Mouse (Mus musculus) layer of hippocampus, adult 11-12 months (tissue): ENCODE measurements around the gene Trpm2.
"Not testable (repeated sequence)": the region's sequence is repeated elsewhere in the genome, so short reads cannot be mapped to it uniquely, and the experiment has no call there.

ENCODE experiments used
- DNase-seq: peaks from one replicate; pipeline ENCODE4 v3.0.0; 2022; ENCODE audit warnings: low spot score

Gene Trpm2

DNA sequence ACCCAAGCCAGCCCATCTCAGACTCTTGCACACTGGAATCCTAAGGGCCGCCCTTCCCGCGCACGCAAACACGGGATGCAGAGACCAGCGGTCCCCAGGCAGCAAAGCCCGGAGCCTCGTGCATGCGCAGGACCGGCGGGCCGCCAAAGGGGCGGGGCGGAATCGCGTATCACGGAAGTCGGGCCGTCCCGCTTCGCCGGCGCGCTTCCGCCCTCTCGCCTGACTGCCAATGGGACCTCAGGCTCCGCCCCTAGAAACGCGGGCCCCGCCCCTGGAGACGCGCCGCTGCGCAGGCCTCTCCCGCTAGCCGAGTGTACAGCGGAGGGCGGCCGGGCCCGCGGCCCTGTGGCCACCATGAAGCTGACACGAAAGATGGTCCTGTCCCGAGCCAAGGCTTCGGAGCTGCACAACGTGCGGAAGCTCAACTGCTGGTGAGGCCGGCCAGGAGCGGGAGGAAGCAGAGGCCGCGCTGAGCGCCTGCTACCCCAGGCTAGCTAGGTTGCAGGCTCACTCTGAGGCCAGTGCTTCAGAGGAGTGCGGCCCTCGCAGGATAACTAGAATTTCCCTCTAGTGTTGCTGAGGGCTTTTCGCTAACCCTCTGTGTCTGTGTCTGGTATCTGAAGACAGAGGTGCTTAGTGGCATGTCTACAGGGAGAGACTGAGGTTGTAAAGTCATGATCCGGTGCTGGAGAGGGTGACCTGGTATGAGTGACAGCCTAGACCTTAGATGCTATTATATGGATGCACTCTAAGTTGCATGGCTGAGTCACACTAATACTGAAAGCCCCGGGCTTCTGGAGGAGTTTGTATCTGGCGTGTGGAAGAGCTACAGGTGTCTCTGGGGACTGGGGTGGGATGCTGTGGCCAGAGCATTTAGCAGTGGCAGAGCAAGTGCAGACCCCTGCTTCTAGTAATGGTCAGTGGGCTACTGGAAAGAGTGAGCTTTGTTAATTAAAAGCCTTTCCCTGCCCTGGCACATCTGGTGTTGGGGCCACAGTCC, 8.3 kb upstream of the Trpm2 start, which contains the start of gene 1810043G02Rik:
1810043G02Rik (plus strand) TSS at position 174 of the 1,000 bp plus-strand sequence.
- peak; percentile 99 for DNase-seq

DNA sequence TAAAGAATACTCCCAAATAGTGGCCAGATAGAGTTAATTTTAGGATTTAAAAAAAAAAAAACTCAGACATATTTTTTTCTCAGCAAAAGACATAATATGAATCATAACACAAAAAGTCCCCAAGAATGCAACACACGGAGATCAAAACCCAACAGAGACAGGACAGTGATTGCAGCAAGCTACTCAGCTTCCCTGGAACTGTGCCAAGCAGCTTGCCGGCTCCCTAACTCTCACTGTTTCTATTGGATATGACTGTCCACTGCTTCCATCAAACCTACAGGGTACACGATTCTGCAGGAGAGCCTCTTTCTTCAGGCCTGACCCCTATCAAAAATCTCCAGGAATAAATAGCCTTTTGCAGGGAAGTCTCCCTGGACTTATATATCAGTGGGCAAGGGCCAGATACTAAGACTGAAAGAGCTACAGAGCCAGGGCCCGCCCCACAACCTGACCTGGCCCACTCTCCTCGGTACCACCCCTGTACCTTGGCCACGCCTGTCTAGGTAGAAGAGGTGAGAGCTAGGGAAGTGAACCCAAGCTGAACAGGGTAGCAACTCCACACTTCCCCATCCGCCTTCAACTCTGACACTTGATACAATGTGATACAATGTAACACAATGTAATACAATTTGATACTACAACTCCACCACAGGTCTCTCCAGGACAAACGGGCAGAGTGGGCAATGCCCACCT, 6.2 kb upstream of the Trpm2 start:
- no peak for DNase-seq

GRCm38 (mm10) chr10:77975653-77976052, 5.3 kb upstream of the Trpm2 start:
- no peak for DNase-seq

GRCm38 (mm10) chr10:77974811-77975210, 4.4 kb upstream of the Trpm2 start:
- DNase-seq, result no peak

DNA sequence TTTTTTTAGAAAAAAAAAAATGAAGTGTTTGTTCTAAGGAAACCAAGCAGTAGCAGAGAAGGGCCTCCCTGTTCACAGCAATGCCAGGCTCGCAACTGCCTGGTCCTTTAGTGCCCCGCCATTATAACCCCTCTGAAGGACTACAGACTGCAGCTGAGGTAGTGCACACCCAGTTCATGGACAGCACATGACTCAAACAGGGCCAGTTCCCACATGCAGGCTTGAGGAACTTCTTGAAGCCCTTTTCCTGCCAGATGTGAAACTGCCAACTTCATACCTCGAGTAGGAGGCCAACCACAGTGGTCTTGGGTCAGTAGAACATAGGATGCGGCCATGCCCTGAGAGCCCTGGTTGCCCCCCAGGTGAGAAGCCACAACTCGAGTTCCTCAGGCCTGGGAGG, 4.0 kb upstream of the Trpm2 start:
- no peak for DNase-seq

- peak; percentile 78 for DNase-seq
Observed at GRCm38 (mm10) chr10:77971709-77972553, 1.6 kb upstream of the Trpm2 start.

GRCm38 (mm10) chr10:77971191-77971590, 828 bp upstream of the Trpm2 start:
- DNase-seq, result peak; percentile 24

- DNase-seq, result peak; percentile 5
Observed at GRCm38 (mm10) chr10:77969973-77970325, 414 bp downstream of the Trpm2 start.

DNA sequence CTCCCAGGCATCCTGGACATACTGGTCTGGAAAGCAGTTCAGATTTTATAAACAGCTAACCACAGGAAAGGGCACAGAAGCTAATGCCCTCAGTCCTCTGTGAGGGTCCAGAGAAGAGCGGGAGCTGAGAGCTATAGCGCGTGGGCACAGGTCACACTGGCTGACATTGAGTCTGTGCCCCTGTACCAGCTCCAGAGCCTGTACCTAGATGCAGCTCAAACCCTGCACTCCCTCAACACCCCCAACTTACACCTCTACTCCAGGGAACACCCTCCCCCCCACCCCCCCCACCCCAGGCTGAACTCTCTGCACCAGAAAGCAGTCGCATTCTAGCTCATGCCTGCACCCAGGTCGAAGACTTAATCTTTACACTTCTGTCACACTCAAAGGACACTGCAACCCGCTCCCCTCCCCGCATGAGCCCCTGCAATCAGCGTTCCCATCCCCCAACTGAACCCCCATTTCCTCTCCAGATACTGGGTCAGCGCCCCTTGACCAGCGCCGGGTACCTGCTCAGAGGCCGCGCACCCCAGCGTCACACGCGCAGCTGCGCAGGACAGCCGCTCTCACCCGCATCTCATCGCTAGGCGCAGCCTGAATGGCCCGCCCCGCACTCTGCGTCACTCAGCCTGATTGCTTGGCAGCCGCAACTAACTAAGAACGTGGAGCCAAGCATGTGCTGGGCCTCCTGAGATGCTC, 940 bp downstream of the Trpm2 start:
- peak; percentile 67 for DNase-seq

GRCm38 (mm10) chr10:77963971-77964370, 6.4 kb downstream of the Trpm2 start:
- no peak for DNase-seq

- DNase-seq, result no peak
Observed at GRCm38 (mm10) chr10:77962725-77963124, 7.6 kb downstream of the Trpm2 start.

GRCm38 (mm10) chr10:77950468-77950867, 19.9 kb downstream of the Trpm2 start:
- DNase-seq, result not testable (repeated sequence)

DNA sequence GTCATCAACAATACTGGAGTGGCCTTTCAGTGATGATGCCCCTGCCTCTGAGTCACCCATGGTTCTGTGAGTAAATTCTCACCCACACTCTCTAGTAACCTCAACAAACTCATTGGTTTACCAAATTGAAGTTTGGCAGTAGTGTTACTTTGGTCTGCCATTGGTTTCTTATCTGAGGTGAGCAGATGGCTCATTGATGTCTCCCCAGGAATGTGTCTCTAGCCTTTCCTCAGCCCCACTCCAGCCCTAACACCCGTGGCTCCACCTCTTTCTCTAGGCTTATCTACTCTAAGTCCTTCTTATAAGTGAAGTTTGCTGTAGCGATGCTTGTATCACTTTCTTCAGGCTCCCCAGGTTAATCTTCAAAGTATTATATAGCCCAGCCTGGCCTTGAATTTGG, 30.7 kb downstream of the Trpm2 start:
- DNase-seq, result no peak

- no peak for DNase-seq
Observed at GRCm38 (mm10) chr10:77927375-77927774, 43.0 kb downstream of the Trpm2 start.

- DNase-seq, result peak; percentile 73
Observed at GRCm38 (mm10) chr10:77926140-77926539, 44.2 kb downstream of the Trpm2 start.

DNA sequence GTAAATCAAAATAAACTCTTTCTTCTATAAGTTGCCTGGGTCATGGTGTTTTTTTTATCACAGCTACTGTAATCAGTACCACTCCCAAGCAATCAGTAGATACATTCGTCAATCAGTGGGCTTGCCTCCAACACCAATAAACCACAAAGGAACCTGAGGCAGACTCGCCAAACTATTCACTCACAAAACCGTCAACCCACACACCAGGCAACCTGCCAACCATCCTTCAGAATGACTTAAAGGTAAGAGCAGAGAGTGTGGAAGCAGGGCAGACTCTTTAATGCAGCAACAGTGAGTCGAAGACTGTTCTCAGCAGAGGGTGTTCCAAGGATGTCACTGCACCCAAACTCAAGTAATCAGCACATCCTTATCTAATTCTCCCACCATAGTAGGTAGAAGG, 47.7 kb downstream of the Trpm2 start:
- peak; percentile 26 for DNase-seq

DNA sequence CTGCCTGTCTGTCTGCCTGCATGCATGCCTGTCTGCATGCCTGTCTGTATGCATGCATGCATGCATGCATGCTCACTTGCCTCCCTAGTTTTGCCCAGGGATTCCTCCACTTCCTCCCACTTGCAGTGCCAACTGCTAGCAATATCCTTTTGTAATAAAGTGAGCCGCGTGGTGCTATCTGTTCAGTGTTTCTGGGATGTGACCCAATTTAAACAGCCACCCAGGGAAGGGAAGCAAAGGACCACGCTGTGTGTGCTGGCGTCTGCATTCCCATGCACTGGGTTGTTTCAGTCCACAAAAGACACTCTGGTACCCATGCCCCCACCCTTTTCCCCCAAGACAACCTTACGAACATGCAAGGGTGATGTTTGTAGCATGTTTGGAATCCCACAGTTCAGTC, 49.4 kb downstream of the Trpm2 start:
- peak; percentile 36 for DNase-seq

DNA sequence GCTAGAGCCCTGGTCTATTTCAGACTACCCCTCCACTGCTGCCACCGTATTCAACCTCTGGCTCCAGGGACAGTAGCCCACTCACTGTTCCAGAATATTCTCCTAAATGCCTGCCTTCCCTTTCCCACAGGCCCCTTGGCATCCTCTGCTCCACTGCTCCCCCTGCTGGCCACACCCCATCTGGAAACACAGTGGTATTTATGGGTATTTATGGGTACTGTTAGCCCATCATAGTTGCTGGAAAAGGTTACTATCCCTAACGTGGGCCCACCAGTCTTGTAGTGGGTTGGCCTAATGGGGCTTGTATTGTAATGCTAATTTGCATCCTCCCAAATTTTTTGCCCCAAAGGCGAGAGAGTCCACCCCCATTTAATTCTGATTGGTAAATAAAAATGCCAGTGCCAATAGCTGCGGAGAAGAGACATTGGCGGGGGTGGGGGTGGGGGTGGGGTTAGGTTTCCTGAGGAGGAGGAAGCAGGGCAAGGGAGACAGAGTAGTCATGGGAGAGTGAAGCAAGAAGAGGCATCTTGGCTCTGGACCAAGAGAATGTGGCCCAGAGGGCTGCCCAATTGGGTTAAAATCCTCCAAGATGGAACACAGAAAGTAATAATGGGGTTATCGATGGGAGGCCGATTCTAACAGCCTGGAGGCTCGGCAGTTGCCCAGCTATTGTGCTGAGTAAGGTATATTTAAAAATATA, 53.6 kb downstream of the Trpm2 start:
- DNase-seq, result peak; percentile 69

- DNase-seq, result no peak
Observed at GRCm38 (mm10) chr10:77913292-77913691, 57.1 kb downstream of the Trpm2 start.

DNA sequence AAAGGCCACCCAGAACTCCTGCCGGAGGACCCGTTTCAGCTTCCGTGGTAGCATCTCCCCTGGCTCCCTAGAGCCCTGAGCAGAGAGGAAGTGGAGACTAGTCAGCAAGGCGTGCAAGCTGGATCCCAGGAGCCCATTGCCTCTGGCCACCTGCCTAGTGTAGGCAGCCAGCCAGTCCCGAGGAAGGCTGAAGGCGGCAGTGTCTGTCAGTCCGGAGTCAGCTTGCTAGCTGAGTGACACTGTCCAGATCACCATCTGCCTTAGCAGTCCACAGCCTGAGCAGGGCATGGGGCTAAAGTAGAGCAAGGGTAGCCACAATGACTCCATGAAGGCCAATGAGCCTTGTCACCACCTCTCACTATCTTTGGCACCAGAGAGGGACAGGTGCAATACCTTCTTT, 57.8 kb downstream of the Trpm2 start:
- no peak for DNase-seq
